Mouse (Mus musculus): ENCODE measurements around the gene Jup.
"Not testable (repeated sequence)": the region's sequence is repeated elsewhere in the genome, so short reads cannot be mapped to it uniquely, and the experiment has no call there.

Gene Jup

GRCm38 (mm10) chr11:100391081-100391883 is 6.3 kb downstream of the Jup start:
- DNase-seq (ENCODE audit: low read depth, low spot score): no peak

- no peak for DNase-seq (ENCODE audit: low read depth, low spot score)
These were observed 7.6 kb downstream of the Jup start for GRCm38 (mm10) chr11:100389931-100390445.

GRCm38 (mm10) chr11:100388588-100388987 is 9.0 kb downstream of the Jup start:
- no peak for DNase-seq (ENCODE audit: low read depth, low spot score)

GRCm38 (mm10) chr11:100387589-100388375 is 9.8 kb downstream of the Jup start:
- DNase-seq (ENCODE audit: low read depth, low spot score): peak; percentile 72

- no peak for DNase-seq (ENCODE audit: low read depth, low spot score)
These were observed 10.5 kb downstream of the Jup start for GRCm38 (mm10) chr11:100387111-100387510.

- DNase-seq (ENCODE audit: low read depth, low spot score): no peak
These were observed 11.0 kb downstream of the Jup start for GRCm38 (mm10) chr11:100386586-100386985.

- DNase-seq (ENCODE audit: low read depth, low spot score): no peak
These were observed 12.5 kb downstream of the Jup start for GRCm38 (mm10) chr11:100385016-100385415.

- no peak for DNase-seq (ENCODE audit: low read depth, low spot score)
These were observed 14.9 kb downstream of the Jup start for GRCm38 (mm10) chr11:100382682-100383081.

GRCm38 (mm10) chr11:100379311-100379710 is 18.3 kb downstream of the Jup start:
- DNase-seq (ENCODE audit: low read depth, low spot score): no peak

- no peak for DNase-seq (ENCODE audit: low read depth, low spot score)
These were observed 19.1 kb downstream of the Jup start for GRCm38 (mm10) chr11:100378446-100378845.

GRCm38 (mm10) chr11:100377989-100378388 is 19.6 kb downstream of the Jup start:
- no peak for DNase-seq (ENCODE audit: low read depth, low spot score)

GRCm38 (mm10) chr11:100376746-100377389 is 20.7 kb downstream of the Jup start:
- DNase-seq (ENCODE audit: low read depth, low spot score): no peak

- no peak for DNase-seq (ENCODE audit: low read depth, low spot score)
These were observed 21.6 kb downstream of the Jup start for GRCm38 (mm10) chr11:100376005-100376404.

GRCm38 (mm10) chr11:100375127-100375526 is 22.4 kb downstream of the Jup start:
- DNase-seq (ENCODE audit: low read depth, low spot score): no peak

- DNase-seq (ENCODE audit: low read depth, low spot score): no peak
These were observed 25.5 kb downstream of the Jup start for GRCm38 (mm10) chr11:100371981-100372558.

- no peak for DNase-seq (ENCODE audit: low read depth, low spot score)
These were observed 27.7 kb downstream of the Jup start for GRCm38 (mm10) chr11:100369822-100370221.

- no peak for DNase-seq (ENCODE audit: low read depth, low spot score)
These were observed 28.4 kb downstream of the Jup start for GRCm38 (mm10) chr11:100369145-100369544.

- no peak for DNase-seq (ENCODE audit: low read depth, low spot score)
These were observed 34.5 kb downstream of the Jup start for GRCm38 (mm10) chr11:100362979-100363562.

GRCm38 (mm10) chr11:100362209-100362978 is 35.2 kb downstream of the Jup start:
- no peak for DNase-seq (ENCODE audit: low read depth, low spot score)

GRCm38 (mm10) chr11:100361059-100361458 is 36.5 kb downstream of the Jup start:
- DNase-seq (ENCODE audit: low read depth, low spot score): not testable (repeated sequence)

GRCm38 (mm10) chr11:100360175-100360574 is 37.4 kb downstream of the Jup start:
- no peak for DNase-seq (ENCODE audit: low read depth, low spot score)

Data from telencephalon, adult 2 months (tissue).